Mouse (Mus musculus): ENCODE data around the gene Sorcs1.

Sorcs1 gene

GRCm38 (mm10) chr19:50677903-50678896 is at the start of gene Sorcs1:
Gene Sorcs1 (minus strand): TSS chr19:50678646.
- peak; percentile 11 for DNase-seq (ENCODE audit: low spot score)

GRCm38 (mm10) chr19:50683277-50683676 is 4.8 kb upstream of the Sorcs1 start:
- no peak for DNase-seq (ENCODE audit: low spot score)

DNA sequence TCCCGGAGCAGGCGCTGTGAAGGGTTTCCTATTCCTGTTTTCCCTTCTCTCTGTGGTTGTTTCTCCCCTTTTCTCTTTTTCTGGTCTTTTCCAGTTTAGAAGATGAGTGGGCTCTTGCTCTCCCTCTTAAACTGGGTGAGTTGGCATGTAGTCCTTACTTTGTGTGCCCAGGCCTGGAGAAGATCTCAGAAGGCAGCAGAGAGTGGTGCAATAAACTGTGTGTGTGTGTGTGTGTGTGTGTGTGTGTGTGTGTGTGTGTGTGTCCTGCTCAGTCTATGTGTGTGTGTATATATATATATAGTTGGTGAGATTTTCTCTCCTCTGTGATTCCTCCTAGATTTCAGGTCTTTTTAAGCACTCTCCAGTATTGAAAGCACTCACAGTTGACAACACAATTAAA is 500 bp upstream of the Sorcs1 start:
- no peak for DNase-seq (ENCODE audit: low spot score)

DNA sequence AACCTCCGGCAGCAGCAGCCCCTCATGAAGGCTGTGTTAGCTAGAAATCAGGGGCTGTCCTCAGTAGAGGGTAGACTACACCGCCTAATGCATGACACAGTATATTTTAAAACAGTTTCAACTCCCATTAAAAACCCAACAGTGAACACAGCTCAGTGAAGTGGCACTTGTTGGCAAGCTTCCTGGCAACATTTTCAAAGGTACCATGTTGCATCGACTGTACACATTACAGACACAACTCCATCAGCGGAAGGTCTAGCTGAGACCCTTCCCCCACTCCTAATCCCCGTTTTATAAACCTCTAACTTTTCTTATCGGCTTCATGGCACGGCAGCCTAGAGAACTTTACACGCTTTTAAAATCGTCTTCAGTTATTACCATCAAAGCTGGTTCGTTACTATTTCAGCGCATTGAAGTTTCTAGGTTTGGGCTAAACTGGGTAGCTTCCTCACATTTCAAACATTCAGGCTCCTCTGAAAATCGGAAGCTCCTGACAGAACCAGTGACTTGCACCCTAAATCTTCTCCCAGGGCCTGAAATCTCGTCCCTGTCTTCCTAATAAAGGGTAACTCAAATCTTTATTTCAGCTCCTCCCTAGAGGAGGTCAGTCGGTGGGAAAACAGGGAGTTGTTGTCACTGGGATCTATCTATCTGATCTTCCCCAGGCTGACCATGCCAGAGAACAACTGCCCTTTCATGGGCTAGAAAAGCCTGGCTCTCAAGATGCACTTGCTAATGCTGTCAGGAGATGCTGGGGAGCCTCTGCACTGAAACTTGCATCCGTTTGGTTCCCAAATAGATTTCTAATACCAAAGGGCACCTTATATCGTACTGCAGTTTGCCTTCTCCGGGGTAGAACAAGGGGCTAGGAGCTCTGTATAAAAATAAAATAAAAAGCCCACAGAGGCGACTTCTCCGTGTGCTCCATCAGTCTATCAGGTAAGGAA is 1.6 kb downstream of the Sorcs1 start:
- no peak for DNase-seq (ENCODE audit: low spot score)

DNA sequence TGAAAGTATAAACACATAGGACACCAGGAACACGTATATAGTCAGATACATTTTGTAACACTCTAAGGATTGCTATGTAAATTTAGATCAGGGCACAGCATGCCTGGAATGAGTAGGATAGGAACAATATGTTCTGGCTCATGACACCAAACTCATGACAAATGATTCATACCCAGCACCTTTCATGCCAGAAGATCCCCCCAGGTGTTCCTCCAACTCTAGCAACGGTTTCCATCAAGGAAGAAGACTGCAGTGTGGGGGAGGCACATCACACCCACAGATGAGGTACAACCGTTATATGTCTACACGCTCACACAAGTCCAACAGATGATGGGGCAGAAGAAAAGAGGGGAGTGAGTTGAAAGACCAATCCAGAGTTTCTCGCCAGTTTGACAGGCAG is 3.5 kb downstream of the Sorcs1 start:
- DNase-seq (ENCODE audit: low spot score), result no peak

GRCm38 (mm10) chr19:50667516-50667915 is 10.9 kb downstream of the Sorcs1 start:
- no peak for DNase-seq (ENCODE audit: low spot score)

DNA sequence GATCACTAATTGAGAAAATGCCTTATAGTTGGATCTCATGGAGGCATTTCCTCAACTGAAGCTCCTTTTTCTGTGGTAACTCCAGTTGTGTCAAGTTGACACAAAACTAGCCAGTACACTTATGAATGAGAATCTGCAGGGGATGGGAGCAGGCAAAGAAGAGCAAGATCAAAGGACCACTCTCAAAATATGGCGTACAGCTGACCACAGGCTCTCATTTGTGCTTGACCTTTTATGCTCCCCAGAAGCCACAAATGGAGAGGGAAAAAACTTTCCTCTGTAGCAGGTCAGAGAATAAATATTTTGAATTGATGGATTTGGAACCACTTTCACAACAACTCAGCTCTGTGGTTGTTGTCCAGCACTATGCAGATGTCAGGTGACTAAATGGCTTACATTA is 14.1 kb downstream of the Sorcs1 start:
- no peak for DNase-seq (ENCODE audit: low spot score)

- no peak for DNase-seq (ENCODE audit: low spot score)
These were observed 19.3 kb downstream of the Sorcs1 start for GRCm38 (mm10) chr19:50659144-50659543.

DNA sequence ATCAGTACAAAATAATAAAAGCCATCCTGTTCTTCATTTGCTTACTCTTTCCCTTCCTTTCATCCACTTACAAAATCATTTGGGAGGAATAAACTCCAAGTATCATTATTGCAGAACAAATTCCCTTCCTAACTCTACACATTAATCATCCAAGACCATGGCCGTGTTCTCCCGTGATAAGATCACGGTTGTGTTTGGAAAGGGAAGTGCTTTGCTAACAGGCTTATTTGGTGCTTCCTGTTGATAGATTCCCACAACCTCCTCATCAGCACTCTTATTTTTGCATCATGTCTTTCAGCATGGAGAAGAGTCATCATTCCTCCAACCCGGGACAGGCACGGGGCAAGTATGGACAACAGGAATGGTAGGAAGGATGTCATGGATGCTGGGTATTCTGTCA is 25.7 kb downstream of the Sorcs1 start:
- DNase-seq (ENCODE audit: low spot score), result no peak

- DNase-seq (ENCODE audit: low spot score), result no peak
These were observed 34.6 kb downstream of the Sorcs1 start for GRCm38 (mm10) chr19:50643836-50644235.

GRCm38 (mm10) chr19:50642121-50642520 is 36.3 kb downstream of the Sorcs1 start:
- DNase-seq (ENCODE audit: low spot score), result no peak

DNA sequence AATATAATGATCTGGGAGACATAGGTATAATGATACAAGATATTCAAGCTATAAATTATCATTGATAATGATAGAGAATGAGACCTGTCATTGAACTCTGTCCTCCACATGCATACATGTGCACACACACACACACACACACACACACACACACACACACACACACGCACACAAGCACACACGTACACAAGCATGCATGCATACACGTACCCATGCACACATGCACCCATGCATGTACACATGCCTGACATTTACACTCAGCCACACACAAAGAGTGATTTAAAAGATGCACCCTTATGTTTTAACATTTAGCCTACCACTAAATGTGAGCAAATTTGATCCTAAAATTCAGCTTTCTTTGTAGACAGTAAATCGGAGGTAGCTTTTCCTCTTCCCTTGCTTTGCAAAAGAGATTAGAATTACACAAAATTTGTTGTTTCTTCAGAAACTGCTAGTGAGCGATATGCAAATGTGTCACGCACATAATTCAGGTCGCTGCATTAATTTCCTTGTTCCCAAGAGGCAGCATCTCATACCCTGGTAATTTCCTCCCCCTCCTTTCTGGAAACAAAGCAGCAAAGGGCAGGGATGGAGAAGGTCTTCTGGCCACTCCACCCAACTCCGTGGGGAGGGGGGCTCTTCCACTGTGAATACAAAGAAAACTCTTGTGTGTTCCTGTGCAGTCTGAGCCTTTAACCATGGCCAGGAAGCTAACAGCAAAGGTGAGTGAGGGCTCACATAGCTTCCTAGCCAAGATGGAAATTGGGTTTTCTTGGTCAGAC is 38.0 kb downstream of the Sorcs1 start:
- DNase-seq (ENCODE audit: low spot score), result no peak

- DNase-seq (ENCODE audit: low spot score), result no peak
These were observed 40.3 kb downstream of the Sorcs1 start for GRCm38 (mm10) chr19:50638176-50638575.

DNA sequence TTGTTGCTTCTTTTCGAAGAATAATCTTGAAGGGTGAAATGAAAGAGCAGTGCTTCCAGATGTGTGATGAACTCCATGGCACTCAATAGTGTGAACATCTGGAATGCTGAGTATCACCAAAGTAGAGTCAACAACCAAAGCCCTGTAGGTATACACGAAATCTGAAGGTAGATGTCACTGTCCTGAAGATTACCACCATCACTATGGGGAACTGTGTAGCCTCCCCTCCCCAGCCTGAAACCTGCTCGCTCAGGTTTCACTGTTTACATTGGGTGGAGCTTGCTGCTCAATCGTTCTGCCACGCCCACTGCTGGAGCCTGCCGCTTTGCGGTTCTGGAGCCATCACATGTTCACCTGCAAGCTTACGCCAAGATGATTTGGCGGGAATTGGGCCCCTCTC is 64.4 kb downstream of the Sorcs1 start:
- no peak for DNase-seq (ENCODE audit: low spot score)

DNA sequence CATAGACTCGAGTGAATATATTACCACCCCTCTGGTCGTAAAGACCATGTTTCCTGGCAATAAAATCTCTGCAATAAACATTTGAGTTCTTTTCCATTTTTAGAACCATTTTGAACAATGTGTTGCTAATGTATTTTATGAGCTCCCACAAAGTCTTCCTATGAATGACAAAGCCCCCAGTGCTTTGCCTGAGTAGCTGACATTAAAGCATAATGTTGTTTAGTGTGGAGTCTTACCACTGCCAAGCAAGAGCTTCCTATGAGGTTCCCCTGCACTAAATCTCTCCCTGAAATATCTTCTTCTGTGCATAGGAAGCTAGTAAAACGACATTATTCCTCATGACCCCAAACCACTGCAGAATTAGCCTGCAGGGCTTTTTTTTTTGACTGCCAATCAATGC is 66.8 kb downstream of the Sorcs1 start:
- no peak for DNase-seq (ENCODE audit: low spot score)

GRCm38 (mm10) chr19:50603882-50604281 is 74.6 kb downstream of the Sorcs1 start:
- no peak for DNase-seq (ENCODE audit: low spot score)

- DNase-seq (ENCODE audit: low spot score), result no peak
These were observed 75.1 kb downstream of the Sorcs1 start for GRCm38 (mm10) chr19:50603380-50603779.

DNA sequence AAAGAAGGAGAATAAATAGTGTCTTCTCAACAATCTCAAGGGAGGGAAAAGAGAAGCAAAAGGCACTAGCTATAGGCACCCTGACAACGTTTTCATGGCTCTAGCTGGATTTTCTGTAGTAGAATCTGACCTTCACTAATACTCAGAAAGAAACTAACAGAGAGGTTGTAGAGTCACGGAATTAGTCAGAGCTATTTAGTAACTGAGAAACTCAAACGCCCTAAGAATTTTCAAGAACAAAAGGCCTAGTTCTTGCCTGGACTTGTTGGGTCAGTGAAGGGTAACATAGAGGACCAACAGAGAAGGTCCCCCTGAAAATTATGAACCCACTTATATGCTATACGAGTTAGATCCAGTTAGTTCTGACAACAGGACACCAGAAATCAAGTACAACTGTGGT is 81.1 kb downstream of the Sorcs1 start:
- DNase-seq (ENCODE audit: low spot score), result no peak

GRCm38 (mm10) chr19:50586182-50586581 is 92.3 kb downstream of the Sorcs1 start:
- DNase-seq (ENCODE audit: low spot score), result no peak

DNA sequence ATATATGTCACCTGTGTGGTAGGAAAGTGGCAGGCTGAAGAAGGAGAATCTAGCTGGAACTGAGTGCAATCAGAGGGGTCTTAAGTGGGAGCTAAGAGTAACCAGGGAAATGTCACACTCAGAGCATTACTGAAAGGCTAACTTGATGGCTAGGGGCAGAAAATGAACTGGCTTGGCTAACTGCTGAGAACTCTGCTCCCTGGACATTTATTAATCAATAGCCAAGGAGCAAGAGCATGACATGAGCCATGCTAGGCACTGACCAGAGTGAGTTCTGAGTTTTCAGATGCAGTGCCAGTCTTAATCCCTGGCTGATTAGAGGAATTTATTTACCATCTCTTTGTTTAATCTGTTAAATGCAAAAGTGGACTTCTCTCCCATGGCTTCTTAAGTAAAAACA is 95.5 kb downstream of the Sorcs1 start:
- no peak for DNase-seq (ENCODE audit: low spot score)

DNA sequence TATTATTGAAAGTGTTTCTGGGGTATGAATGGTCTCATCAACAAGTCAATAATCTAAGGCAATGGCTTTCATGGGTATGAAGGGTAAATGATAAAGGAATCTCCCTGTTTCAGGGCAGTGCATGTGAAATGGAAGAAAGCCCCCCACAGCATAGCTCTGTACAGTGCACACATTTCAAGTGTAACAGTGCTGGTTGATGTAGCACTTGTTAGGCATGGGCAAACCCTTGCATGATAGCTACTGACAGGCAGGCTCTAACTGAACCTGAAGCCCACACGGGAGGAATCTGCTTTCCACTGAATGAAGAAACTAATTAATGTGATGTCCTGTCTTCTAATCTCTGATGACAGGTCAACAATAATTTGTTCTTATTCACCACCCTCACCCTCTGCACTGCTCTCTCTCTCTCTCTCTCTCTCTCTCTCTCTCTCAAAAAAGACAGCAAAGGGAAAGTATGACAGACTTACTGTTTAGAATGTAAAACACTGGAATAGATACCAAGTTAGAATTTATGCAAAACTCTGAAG is 108.7 kb downstream of the Sorcs1 start:
- DNase-seq (ENCODE audit: low spot score), result no peak

DNA sequence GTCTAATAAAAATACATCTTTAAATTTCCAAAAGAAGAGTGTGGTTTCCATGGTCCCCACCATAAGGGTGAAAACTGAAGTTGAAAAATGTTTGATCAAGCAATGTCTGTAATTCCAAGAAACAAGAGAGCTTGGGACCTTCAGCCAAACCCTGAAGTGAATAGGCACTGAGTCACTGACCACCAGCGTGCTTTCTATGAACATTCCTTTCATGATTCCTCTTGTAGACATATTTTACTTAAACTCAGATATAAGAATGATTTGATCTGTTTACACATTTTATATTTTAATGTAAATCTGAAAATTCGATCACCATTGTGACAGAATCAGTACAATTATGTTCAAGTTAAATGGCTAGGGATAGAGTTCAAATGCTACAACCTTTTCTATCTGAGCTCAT is 112.1 kb downstream of the Sorcs1 start:
- DNase-seq (ENCODE audit: low spot score), result no peak

All from ovary, postnatal 10 days (tissue).